Mouse (Mus musculus) lung, adult 2 months (tissue): ENCODE results near the gene Taar8b.

Source experiments
- CTCF ChIP-seq: fragments of 200-500 bp; IDR thresholded peaks from 2 replicates; pipeline ENCODE4 v1.5.1; 2011; ENCODE audit warnings: mild to moderate bottlenecking, low read length, control low read depth; ENCODE audit not compliant: insufficient read depth
- POLR2A ChIP-seq: fragments of 200-500 bp; IDR thresholded peaks from 2 replicates; pipeline ENCODE4 v1.6.1; 2011; ENCODE audit warnings: low read depth, mild to moderate bottlenecking, control low read depth, low read length, borderline replicate concordance; ENCODE audit errors: extremely low read depth

DNA sequence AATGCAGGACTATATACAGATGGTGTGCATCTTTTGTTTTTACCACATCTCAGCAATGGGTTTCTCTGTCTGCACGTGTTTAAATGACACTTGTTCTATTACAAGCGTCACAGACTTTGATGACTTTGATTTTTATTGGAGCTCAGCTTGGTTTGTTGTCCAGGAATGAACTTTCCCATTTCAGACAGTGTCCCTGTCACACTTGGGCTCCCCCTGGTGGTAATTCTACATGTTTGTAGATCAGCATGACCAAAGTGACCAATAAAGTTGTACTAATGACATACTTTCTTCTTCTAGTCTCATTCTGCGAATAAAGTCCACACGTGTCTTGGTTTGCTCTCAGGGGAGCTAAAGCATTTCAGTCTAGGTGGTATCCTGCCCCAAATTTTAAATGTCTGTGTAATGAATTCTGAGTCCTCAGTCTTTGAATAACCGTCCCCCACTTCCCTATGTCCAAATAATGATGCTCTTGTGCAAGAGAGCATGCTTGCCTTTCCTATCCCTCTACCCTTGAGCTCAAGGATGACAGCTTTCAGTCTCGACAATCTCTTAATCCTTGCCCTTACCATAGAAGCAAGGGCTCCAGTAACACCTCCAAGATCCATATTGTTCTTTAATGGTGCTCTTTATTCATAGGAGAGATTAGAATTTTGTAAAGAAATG, 19.2 kb upstream of the Taar8b start:
- TF ChIP-seq CTCF: peak; percentile 3; the same call in 1 of the 2 replicates
- no peak for TF ChIP-seq POLR2A
